Comparison of ENCODE assay signal across 22 mouse cellular contexts in the genomic region with DNA sequence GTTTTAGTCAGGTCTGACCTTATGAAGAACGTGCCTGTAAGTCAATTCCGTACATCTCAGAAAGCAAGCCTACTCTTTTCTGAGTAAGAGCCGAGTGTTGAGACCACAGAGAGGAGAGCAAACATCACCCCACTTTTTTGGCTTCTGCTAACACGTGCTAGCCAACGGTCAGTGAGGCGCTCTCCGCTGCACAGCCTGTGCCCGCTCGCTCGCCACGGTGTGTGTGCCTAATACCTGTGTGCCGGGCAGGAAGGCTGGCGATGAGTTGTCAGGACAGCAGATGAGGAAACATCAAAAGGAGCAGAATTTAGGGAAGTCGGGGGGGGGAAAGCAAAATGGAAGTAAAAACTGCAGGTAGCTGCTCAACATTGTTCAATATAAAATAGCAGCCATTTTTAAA. TPM values are rescaled to one million over a fixed set of nuclear protein-coding genes. Genes with fewer than 3 reads are reported as not detected.
A peak's percentile ranks its signal among the peaks of the same experiment; 100 is the strongest.
DNase-seq lines count a peak whose midpoint lies in the region; ATAC-seq and TF ChIP-seq lines count a peak whose summit lies in the region.
"Had no signal": no experiment of that assay in that cellular context is flagged by ENCODE, and none has a peak within 500 bp of the region (broad histone marks: within the 10 kb centered on the region; RNA-seq: fewer than 3 reads in every experiment).

No protein-coding gene starts in this region.

- DNase-seq in heart, adult 2 months: no peak
- no peak for DNase-seq in heart, postnatal 10 days
- DNase-seq in heart, adult 18-20 months: no peak
- DNase-seq in layer of hippocampus, adult 2 months (ENCODE audit: low spot score in 2 of 2): no peak
- no peak for DNase-seq in layer of hippocampus, postnatal 25 days (ENCODE audit: extremely low spot score in 1 of 2, low spot score in 1 of 2)
- peak; percentile 38 for DNase-seq in testis, postnatal 10 days (ENCODE audit: low spot score)
- no peak for DNase-seq in urinary bladder, postnatal 10 days (ENCODE audit: low spot score)
- DNase-seq: adrenal gland, postnatal 10 days; cerebellum, adult 11 months; cerebellum, adult 8-10 months; cerebellum, postnatal 14 days; embryo, embryonic 11 days; gastrocnemius, adult 2 months; gastrocnemius, postnatal 25 days had no signal

- no peak overlapping the region for H3K9ac ChIP-seq in heart, adult 2 months (ENCODE audit: low read depth, low read length)
- no peak overlapping the region for H3K9ac ChIP-seq in heart, embryonic 16.5 days (ENCODE audit: low read length)
- H3K9ac ChIP-seq: embryonic facial prominence, embryonic 15.5 days; hindbrain, embryonic 14.5 days had no signal

- TF ChIP-seq CTCF in heart, adult 2 months (IDR thresholded peaks at IDR 0.05): no peak
- TF ChIP-seq CTCF in layer of hippocampus, adult 2 months (conservative IDR thresholded peaks at IDR 0.05): no peak

- no peak for ATAC-seq in heart, embryonic 16.5 days (replicated peaks; ENCODE audit: extremely low read depth, insufficient read depth, low FRiP score)
- ATAC-seq: forebrain, embryonic 14.5 days; intestine, postnatal 0 days had no signal

- H3K36me3 ChIP-seq in heart, adult 2 months (ENCODE audit: control insufficient read depth, insufficient read depth, low read length): peaks cover 54% of the 10 kb centered on the region
- peaks cover 38% of the 10 kb centered on the region for H3K36me3 ChIP-seq in heart, embryonic 16.5 days (ENCODE audit: control insufficient read depth, insufficient read depth)

- WGBS in heart, adult 2 months: 85% methylated on average over 14 of the region's 14 CpGs
- 84% methylated on average over 14 of the region's 14 CpGs for WGBS in heart, embryonic 16.5 days

- TF ChIP-seq POLR2A in heart, adult 2 months (IDR thresholded peaks at IDR 0.05; ENCODE audit: insufficient read depth, low read depth, low read length): no peak

- no peak overlapping the region for H3K4me2 ChIP-seq in heart, embryonic 16.5 days (ENCODE audit: low read depth, low read length)
- H3K4me2 ChIP-seq: embryonic facial prominence, embryonic 15.5 days; hindbrain, embryonic 14.5 days had no signal

- H3K4me1 ChIP-seq in heart, adult 2 months (ENCODE audit: control insufficient read depth, insufficient read depth, low read length): peaks cover 30% of the 10 kb centered on the region
- peaks cover 53% of the 10 kb centered on the region for H3K4me1 ChIP-seq in heart, embryonic 16.5 days (ENCODE audit: control insufficient read depth, insufficient read depth, low read length)
- H3K4me1 ChIP-seq: embryonic facial prominence, embryonic 15.5 days; forebrain, embryonic 10.5 days had no signal

- no peak overlapping the region for H3K4me3 ChIP-seq in heart, adult 2 months
- no peak overlapping the region for H3K4me3 ChIP-seq in heart, embryonic 16.5 days (ENCODE audit: low read length)
- H3K4me3 ChIP-seq in layer of hippocampus, adult 2 months: no peak overlapping the region
- H3K4me3 ChIP-seq: embryonic facial prominence, embryonic 15.5 days; erythroblast, embryonic 14.5 days; forebrain, embryonic 10.5 days; gastrocnemius, adult 2 months; hindbrain, embryonic 10.5 days had no signal

- TF ChIP-seq EP300 in heart, adult 2 months (IDR thresholded peaks at IDR 0.05; ENCODE audit: insufficient read depth, low read depth, low read length): no peak

- H3K9me3 ChIP-seq in heart, embryonic 16.5 days (replicated peaks; ENCODE audit: control insufficient read depth, low read length): no peaks in the 10 kb centered on the region
- H3K9me3 ChIP-seq: embryonic facial prominence, embryonic 15.5 days; forebrain, embryonic 10.5 days; hindbrain, embryonic 10.5 days had no signal

- peak overlapping the region; percentile 14; the same call in 1 of the 2 replicates for H3K27ac ChIP-seq in heart, adult 2 months
- H3K27ac ChIP-seq in heart, embryonic 16.5 days (ENCODE audit: low read length): peak overlapping the region; percentile 4; the same call in 1 of the 2 replicates
- 0 out of 2 replicates have a peak overlapping the region, but pooled peaks have one; percentile 25 for H3K27ac ChIP-seq in layer of hippocampus, adult 2 months
- H3K27ac ChIP-seq: embryonic facial prominence, embryonic 15.5 days; forebrain, embryonic 10.5 days; gastrocnemius, adult 2 months; hindbrain, embryonic 10.5 days; hindbrain, embryonic 14.5 days had no signal

- H3K27me3 ChIP-seq in heart, adult 2 months (ENCODE audit: control insufficient read depth, insufficient read depth, low read length): no peaks in the 10 kb centered on the region
- H3K27me3 ChIP-seq in heart, embryonic 16.5 days (ENCODE audit: control insufficient read depth, insufficient read depth, low read length): no peaks in the 10 kb centered on the region
- H3K27me3 ChIP-seq: embryonic facial prominence, embryonic 15.5 days had no signal

- intact Hi-C loops in heart, adult 2 months (cut with DNase I): no loop called here
- intact Hi-C loops in heart, postnatal 10 days (cut with DNase I): no loop called here

- no peaks in the 10 kb centered on the region for H3K79me2 ChIP-seq in heart, adult 2 months (replicated peaks; ENCODE audit: control insufficient read depth, insufficient read depth, low read length)

RNA-seq across cellular contexts. Expression of a gene that starts 10.2 kb away (rescaled TPM):
- 10 to 100 TPM; 17.3 to 18.2 TPM for total RNA-seq in heart, adult 2 months (2021)
- 14.6 and 30.7 TPM in 2 replicates for polyA plus RNA-seq in heart, adult 2 months (2012; rRNA removed)
- total RNA-seq in heart, postnatal 10 days (2021): 10 to 100 TPM; 15.5 to 17.7 TPM
- 15.7 and 15.8 TPM in 2 replicates for polyA plus RNA-seq in heart, embryonic 16.5 days (2015; fragmentation: Nextera tagmentation; extraction: Ambion mirVana)
- total RNA-seq in heart, adult 18-20 months (2021): 10 to 100 TPM; 15.2 to 18.1 TPM
- 10 to 100 TPM; 33.7 to 34.7 TPM for total RNA-seq in layer of hippocampus, adult 2 months (2021)
- total RNA-seq in layer of hippocampus, postnatal 25 days (2021): 10 to 100 TPM; 32.3 to 37.1 TPM
